Mouse (Mus musculus) E14TG2a.4 (cell line): Measurements from ENCODE around the gene Pfn2.

Source experiments
- CTCF ChIP-seq: conservative IDR thresholded peaks from 2 replicates; pipeline ENCODE4 v1.5.1; 2014; ENCODE audit warnings: low read length
- NANOG ChIP-seq: IDR thresholded peaks from 2 replicates; pipeline ENCODE4 v1.6.1; 2014; ENCODE audit warnings: borderline replicate concordance, low read length, mixed read lengths
- POU5F1 ChIP-seq: IDR thresholded peaks from 2 replicates; pipeline ENCODE4 v1.6.1; 2014; ENCODE audit warnings: low read length, borderline replicate concordance

DNA sequence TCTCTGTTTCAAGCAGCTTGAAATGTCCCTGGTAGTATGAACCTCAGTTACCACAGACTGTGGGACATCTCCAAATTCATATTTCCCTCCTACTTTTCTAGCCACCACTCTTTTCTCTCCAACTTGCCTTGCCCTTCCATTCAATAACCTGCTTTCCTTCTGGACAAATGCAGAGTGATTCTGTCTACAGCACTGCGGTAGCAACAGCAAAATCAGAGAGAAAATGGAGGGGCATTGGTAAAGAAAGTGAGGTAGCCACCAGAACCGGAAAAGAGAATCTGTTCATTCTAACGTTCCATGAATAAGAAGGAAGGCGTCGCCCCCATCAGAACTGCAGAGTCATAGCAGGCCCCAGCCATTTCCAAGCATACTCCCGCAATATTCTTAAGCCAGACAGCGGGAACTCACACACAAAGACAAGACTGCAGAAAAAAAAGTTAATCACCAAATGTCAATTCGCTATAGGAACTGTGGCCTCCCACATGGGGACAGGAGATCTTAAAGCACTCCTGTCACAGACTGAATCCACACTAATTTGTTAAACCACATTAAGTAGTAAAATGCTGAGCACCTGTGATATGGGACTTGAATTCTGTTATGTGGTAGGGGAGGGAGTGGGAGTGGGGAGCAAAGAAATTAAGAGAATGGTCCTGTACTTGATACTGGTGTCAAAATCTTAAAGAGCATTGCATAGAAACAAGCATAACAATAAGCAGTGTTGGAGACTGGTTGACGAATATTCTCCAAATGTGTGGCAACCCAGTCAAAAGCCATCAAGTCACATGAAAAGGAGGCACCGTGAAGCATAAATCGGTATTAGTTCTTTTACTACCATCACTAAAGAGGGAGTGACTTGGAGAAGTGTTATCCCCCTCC lies 1.9 kb downstream of the Pfn2 start:
- TF ChIP-seq CTCF (no peak), POU5F1 (no peak), NANOG (no peak)
